Mouse (Mus musculus) cortical plate, adult 2 months (tissue): ENCODE measurements around the gene Hoxd3.

Experiments
- CTCF ChIP-seq: fragments of 200-500 bp; IDR thresholded peaks from 2 replicates; pipeline ENCODE4 v1.5.1; 2011; ENCODE audit warnings: mild to moderate bottlenecking, control low read depth, low read length; ENCODE audit not compliant: insufficient read depth; ENCODE audit errors: extremely low read depth
- POLR2A ChIP-seq: fragments of 200-500 bp; IDR thresholded peaks from 2 replicates; pipeline ENCODE4 v1.6.1; 2011; ENCODE audit warnings: mild to moderate bottlenecking, low read length, control low read depth; ENCODE audit not compliant: insufficient read depth; ENCODE audit errors: extremely low read depth

DNA sequence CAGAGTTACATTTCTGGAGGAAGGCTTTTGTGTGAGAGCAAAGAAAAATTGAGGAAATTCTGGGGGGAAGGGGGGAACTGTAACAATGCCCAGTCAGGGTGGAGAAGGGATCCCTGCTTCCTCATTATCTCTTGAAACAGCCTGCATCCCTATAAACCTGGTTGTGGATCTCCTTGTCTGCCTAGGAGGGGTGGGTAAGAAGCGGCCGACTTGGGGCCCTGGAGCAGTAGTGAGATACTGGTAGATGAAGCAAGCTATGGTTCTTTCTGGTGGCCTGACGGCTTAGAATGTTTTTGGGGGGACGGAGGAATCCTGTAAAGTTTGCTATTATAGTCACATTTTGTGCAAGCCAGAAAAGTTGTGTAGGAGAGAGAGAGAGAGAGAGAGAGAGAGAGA, 18.3 kb upstream of the Hoxd3 start:
- no peak for TF ChIP-seq POLR2A
- no peak for TF ChIP-seq CTCF
